Mouse (Mus musculus) olfactory bulb, adult 2 months (tissue): ENCODE measurements around the gene Supt16.

ENCODE experiments used
- CTCF ChIP-seq: fragments of 200-500 bp; IDR thresholded peaks from 2 replicates; pipeline ENCODE4 v1.5.1; 2012; ENCODE audit warnings: low read depth, mild to moderate bottlenecking, low read length, moderate library complexity; ENCODE audit not compliant: insufficient read depth
- POLR2A ChIP-seq: fragments of 200-500 bp; IDR thresholded peaks from 2 replicates; pipeline ENCODE4 v1.6.1; 2012; ENCODE audit warnings: mild to moderate bottlenecking, low read depth, low read length, moderate library complexity; ENCODE audit not compliant: insufficient read depth

GRCm38 (mm10) chr14:52244041-52244689 lies 46.9 kb upstream of the Supt16 start:
- TF ChIP-seq CTCF (no peak), POLR2A (peak; percentile 17; the same call in 1 of the 2 replicates)
